Mouse (Mus musculus): ENCODE results near the gene Rbfox1. TPM values are rescaled to one million over a fixed set of nuclear protein-coding genes. Genes with fewer than 3 reads are reported as not detected.

The Rbfox1 gene
- polyA plus RNA-seq, 1 experiment from 2014 or later: 276 TPM

- WGBS: 59% methylated on average over 3 of the region's 3 CpGs
- Histone ChIP-seq H3K27me3 (replicated peaks; ENCODE audit: control insufficient read depth, insufficient read depth, low read length) (no peaks in the 10 kb centered on the region), H3K27ac (ENCODE audit: low read depth, low read length) (0 out of 2 replicates have a peak overlapping the region, but pooled peaks have one; percentile 24), H3K4me2 (ENCODE audit: low read length) (no peak overlapping the region), H3K9me3 (ENCODE audit: control insufficient read depth, low read length) (no peaks in the 10 kb centered on the region), H3K4me1 (ENCODE audit: control insufficient read depth, insufficient read depth, low read depth, low read length) (no peaks in the 10 kb centered on the region; the same call in none of the 2 replicates), H3K36me3 (ENCODE audit: control insufficient read depth, insufficient read depth, low read length) (no peaks in the 10 kb centered on the region), H3K9ac (ENCODE audit: low read depth, low read length) (no peak overlapping the region), H3K4me3 (ENCODE audit: low read length) (no peak overlapping the region)
- ATAC-seq: peak; percentile 73
These were observed 1196.0 kb downstream of the Rbfox1 start for GRCm38 (mm10) chr16:7081074-7081568.

GRCm38 (mm10) chr16:7081684-7082255, 1196.6 kb downstream of the Rbfox1 start:
- no peaks in the 10 kb centered on the region for H3K9me3 ChIP-seq (ENCODE audit: control insufficient read depth, low read length)
- H3K4me3 ChIP-seq (ENCODE audit: low read length): no peak overlapping the region
- no peaks in the 10 kb centered on the region for H3K36me3 ChIP-seq (ENCODE audit: control insufficient read depth, insufficient read depth, low read length)
- H3K4me1 ChIP-seq (ENCODE audit: control insufficient read depth, insufficient read depth, low read depth, low read length): no peaks in the 10 kb centered on the region; the same call in none of the 2 replicates
- ATAC-seq: no peak
- no peaks in the 10 kb centered on the region for H3K27me3 ChIP-seq (replicated peaks; ENCODE audit: control insufficient read depth, insufficient read depth, low read length)
- H3K27ac ChIP-seq (ENCODE audit: low read depth, low read length): peak overlapping the region; percentile 24; the same call in 1 of the 2 replicates
- 88% methylated on average over 5 of the region's 5 CpGs for WGBS
- H3K9ac ChIP-seq (ENCODE audit: low read depth, low read length): no peak overlapping the region
- H3K4me2 ChIP-seq (ENCODE audit: low read length): no peak overlapping the region

GRCm38 (mm10) chr16:7083937-7084336, 1198.8 kb downstream of the Rbfox1 start:
- Histone ChIP-seq H3K27ac (ENCODE audit: low read depth, low read length) (no peak overlapping the region), H3K4me2 (ENCODE audit: low read length) (no peak overlapping the region), H3K9ac (ENCODE audit: low read depth, low read length) (no peak overlapping the region), H3K36me3 (ENCODE audit: control insufficient read depth, insufficient read depth, low read length) (no peaks in the 10 kb centered on the region), H3K27me3 (replicated peaks; ENCODE audit: control insufficient read depth, insufficient read depth, low read length) (no peaks in the 10 kb centered on the region), H3K4me3 (ENCODE audit: low read length) (no peak overlapping the region), H3K9me3 (ENCODE audit: control insufficient read depth, low read length) (no peaks in the 10 kb centered on the region), H3K4me1 (ENCODE audit: control insufficient read depth, insufficient read depth, low read depth, low read length) (no peaks in the 10 kb centered on the region; the same call in none of the 2 replicates)
- ATAC-seq: no peak
- 94% methylated on average over 2 of the region's 2 CpGs for WGBS

- Histone ChIP-seq H3K27me3 (replicated peaks; ENCODE audit: control insufficient read depth, insufficient read depth, low read length) (no peaks in the 10 kb centered on the region), H3K4me1 (ENCODE audit: control insufficient read depth, insufficient read depth, low read depth, low read length) (no peaks in the 10 kb centered on the region), H3K27ac (ENCODE audit: low read depth, low read length) (no peak overlapping the region), H3K36me3 (ENCODE audit: control insufficient read depth, insufficient read depth, low read length) (no peaks in the 10 kb centered on the region), H3K4me2 (ENCODE audit: low read length) (no peak overlapping the region), H3K9ac (ENCODE audit: low read depth, low read length) (no peak overlapping the region), H3K4me3 (ENCODE audit: low read length) (no peak overlapping the region), H3K9me3 (ENCODE audit: control insufficient read depth, low read length) (no peaks in the 10 kb centered on the region)
- ATAC-seq: no peak
- WGBS: 78% methylated on average over 10 of the region's 10 CpGs
These were observed 1203.7 kb downstream of the Rbfox1 start for GRCm38 (mm10) chr16:7088601-7089430.

- WGBS: 54% methylated on average over 1 of the region's 1 CpGs
- ATAC-seq: no peak
These were observed 1204.3 kb downstream of the Rbfox1 start for GRCm38 (mm10) chr16:7089475-7089874.

GRCm38 (mm10) chr16:7090205-7090604, 1205.0 kb downstream of the Rbfox1 start:
- Histone ChIP-seq H3K4me1 (ENCODE audit: control insufficient read depth, insufficient read depth, low read depth, low read length) (no peaks in the 10 kb centered on the region), H3K4me3 (ENCODE audit: low read length) (no peak overlapping the region), H3K9ac (ENCODE audit: low read depth, low read length) (no peak overlapping the region), H3K9me3 (ENCODE audit: control insufficient read depth, low read length) (no peaks in the 10 kb centered on the region), H3K27me3 (replicated peaks; ENCODE audit: control insufficient read depth, insufficient read depth, low read length) (no peaks in the 10 kb centered on the region), H3K4me2 (ENCODE audit: low read length) (no peak overlapping the region), H3K36me3 (ENCODE audit: control insufficient read depth, insufficient read depth, low read length) (no peaks in the 10 kb centered on the region), H3K27ac (ENCODE audit: low read depth, low read length) (no peak overlapping the region)
- WGBS: 88% methylated on average over 6 of the region's 6 CpGs
- no peak for ATAC-seq

More at GRCm38 (mm10) chr16:7089475-7089874, 1204.3 kb downstream of the Rbfox1 start:
- no peaks in the 10 kb centered on the region for H3K27me3 ChIP-seq (replicated peaks; ENCODE audit: control insufficient read depth, insufficient read depth, low read length)
- no peak overlapping the region for H3K4me2 ChIP-seq (ENCODE audit: low read length)
- H3K4me1 ChIP-seq (ENCODE audit: control insufficient read depth, insufficient read depth, low read depth, low read length): no peaks in the 10 kb centered on the region
- H3K4me3 ChIP-seq (ENCODE audit: low read length): no peak overlapping the region
- no peak overlapping the region for H3K27ac ChIP-seq (ENCODE audit: low read depth, low read length)
- no peaks in the 10 kb centered on the region for H3K9me3 ChIP-seq (ENCODE audit: control insufficient read depth, low read length)
- H3K9ac ChIP-seq (ENCODE audit: low read depth, low read length): no peak overlapping the region
- no peaks in the 10 kb centered on the region for H3K36me3 ChIP-seq (ENCODE audit: control insufficient read depth, insufficient read depth, low read length)

GRCm38 (mm10) chr16:7092811-7093210, 1207.7 kb downstream of the Rbfox1 start:
- ATAC-seq: no peak
- 66% methylated on average over 4 of the region's 4 CpGs for WGBS
- no peak overlapping the region for H3K27ac ChIP-seq (ENCODE audit: low read depth, low read length)

GRCm38 (mm10) chr16:7093686-7094085, 1208.5 kb downstream of the Rbfox1 start:
- H3K9ac ChIP-seq (ENCODE audit: low read depth, low read length): no peak overlapping the region
- no peak overlapping the region for H3K27ac ChIP-seq (ENCODE audit: low read depth, low read length)
- H3K36me3 ChIP-seq (ENCODE audit: control insufficient read depth, insufficient read depth, low read length): no peaks in the 10 kb centered on the region
- H3K4me3 ChIP-seq (ENCODE audit: low read length): no peak overlapping the region
- H3K4me1 ChIP-seq (ENCODE audit: control insufficient read depth, insufficient read depth, low read depth, low read length): no peaks in the 10 kb centered on the region
- H3K4me2 ChIP-seq (ENCODE audit: low read length): no peak overlapping the region
- no peaks in the 10 kb centered on the region for H3K27me3 ChIP-seq (replicated peaks; ENCODE audit: control insufficient read depth, insufficient read depth, low read length)
- H3K9me3 ChIP-seq (ENCODE audit: control insufficient read depth, low read length): no peaks in the 10 kb centered on the region
- 87% methylated on average over 3 of the region's 3 CpGs for WGBS
- no peak for ATAC-seq

More at GRCm38 (mm10) chr16:7092811-7093210, 1207.7 kb downstream of the Rbfox1 start:
- no peaks in the 10 kb centered on the region for H3K4me1 ChIP-seq (ENCODE audit: control insufficient read depth, insufficient read depth, low read depth, low read length)
- no peak overlapping the region for H3K4me3 ChIP-seq (ENCODE audit: low read length)
- no peaks in the 10 kb centered on the region for H3K27me3 ChIP-seq (replicated peaks; ENCODE audit: control insufficient read depth, insufficient read depth, low read length)
- H3K9ac ChIP-seq (ENCODE audit: low read depth, low read length): no peak overlapping the region
- H3K36me3 ChIP-seq (ENCODE audit: control insufficient read depth, insufficient read depth, low read length): no peaks in the 10 kb centered on the region
- H3K9me3 ChIP-seq (ENCODE audit: control insufficient read depth, low read length): no peaks in the 10 kb centered on the region
- no peak overlapping the region for H3K4me2 ChIP-seq (ENCODE audit: low read length)

GRCm38 (mm10) chr16:7094181-7094749, 1209.1 kb downstream of the Rbfox1 start:
- Histone ChIP-seq H3K36me3 (ENCODE audit: control insufficient read depth, insufficient read depth, low read length) (no peaks in the 10 kb centered on the region), H3K4me1 (ENCODE audit: control insufficient read depth, insufficient read depth, low read depth, low read length) (no peaks in the 10 kb centered on the region), H3K9me3 (ENCODE audit: control insufficient read depth, low read length) (no peaks in the 10 kb centered on the region), H3K4me3 (ENCODE audit: low read length) (no peak overlapping the region), H3K9ac (ENCODE audit: low read depth, low read length) (no peak overlapping the region), H3K27me3 (replicated peaks; ENCODE audit: control insufficient read depth, insufficient read depth, low read length) (no peaks in the 10 kb centered on the region), H3K4me2 (ENCODE audit: low read length) (no peak overlapping the region), H3K27ac (ENCODE audit: low read depth, low read length) (no peak overlapping the region)
- 75% methylated on average over 7 of the region's 7 CpGs for WGBS
- no peak for ATAC-seq

Data from hindbrain, embryonic 16.5 days (tissue).